Mouse (Mus musculus): ENCODE data around the gene Slc24a3. TPM values are rescaled to one million over a fixed set of nuclear protein-coding genes. Genes with fewer than 3 reads are reported as not detected.

Gene Slc24a3
- polyA plus RNA-seq, 2 experiments = 0.58 TPM

GRCm38 (mm10) chr2:145429982-145430381, 262.4 kb downstream of the Slc24a3 start:
- H3K4me1 ChIP-seq (replicated peaks; ENCODE audit: control insufficient read depth in 2 of 2, insufficient read depth in 2 of 2, low read length in 1 of 2) = no peaks in the 10 kb centered on the region
- ATAC-seq (ENCODE audit: insufficient read depth) = no peak
- 69% methylated on average over 5 of the region's 5 CpGs for WGBS (ENCODE audit: insufficient replicate concordance)
- no peak for DNase-seq (ENCODE audit: low read depth in 3 of 3, low spot score in 3 of 3)
- H3K4me3 ChIP-seq (ENCODE audit: insufficient read depth in 1 of 2, low read depth in 2 of 2, low read length in 2 of 2) = no peak overlapping the region
- no peaks in the 10 kb centered on the region for H3K27me3 ChIP-seq (ENCODE audit: control insufficient read depth, insufficient read depth, low read length)
- H3K27ac ChIP-seq = no peak overlapping the region
- H3K9me3 ChIP-seq (ENCODE audit: control insufficient read depth, low read length) = no peaks in the 10 kb centered on the region
- no peak for TF ChIP-seq CTCF (IDR thresholded peaks at IDR 0.05; ENCODE audit: low read depth)
- TF ChIP-seq EP300 (IDR thresholded peaks at IDR 0.05; ENCODE audit: low read depth) = no peak
- H3K4me2 ChIP-seq (ENCODE audit: low read depth) = no peak overlapping the region
- no peaks in the 10 kb centered on the region for H3K36me3 ChIP-seq (replicated peaks; ENCODE audit: control insufficient read depth, insufficient read depth, low read depth)
- no peak overlapping the region for H3K9ac ChIP-seq (replicated peaks)

- Histone ChIP-seq H3K4me2 (ENCODE audit: low read depth) (no peak overlapping the region), H3K4me1 (replicated peaks; ENCODE audit: control insufficient read depth in 2 of 2, insufficient read depth in 2 of 2, low read length in 1 of 2) (no peaks in the 10 kb centered on the region), H3K27ac (no peak overlapping the region), H3K27me3 (ENCODE audit: control insufficient read depth, insufficient read depth, low read length) (no peaks in the 10 kb centered on the region), H3K9ac (replicated peaks) (no peak overlapping the region), H3K9me3 (ENCODE audit: control insufficient read depth, low read length) (no peaks in the 10 kb centered on the region), H3K4me3 (ENCODE audit: insufficient read depth in 1 of 2, low read depth in 2 of 2, low read length in 2 of 2) (no peak overlapping the region), H3K36me3 (replicated peaks; ENCODE audit: control insufficient read depth, insufficient read depth, low read depth) (no peaks in the 10 kb centered on the region)
- no peak for TF ChIP-seq CTCF (IDR thresholded peaks at IDR 0.05; ENCODE audit: low read depth)
- no peak for TF ChIP-seq EP300 (IDR thresholded peaks at IDR 0.05; ENCODE audit: low read depth)
- ATAC-seq (ENCODE audit: insufficient read depth) (no peak), DNase-seq (ENCODE audit: low read depth in 3 of 3, low spot score in 3 of 3) (no peak)
- 61% methylated on average over 1 of the region's 1 CpGs for WGBS (ENCODE audit: insufficient replicate concordance)
These were observed 266.5 kb downstream of the Slc24a3 start for GRCm38 (mm10) chr2:145434068-145434467.

- H3K9ac ChIP-seq (replicated peaks) = no peak overlapping the region
- no peaks in the 10 kb centered on the region for H3K27me3 ChIP-seq (ENCODE audit: control insufficient read depth, insufficient read depth, low read length)
- no peak overlapping the region for H3K4me2 ChIP-seq (ENCODE audit: low read depth)
- DNase-seq (ENCODE audit: low read depth in 3 of 3, low spot score in 3 of 3) = no peak
- WGBS (ENCODE audit: insufficient replicate concordance) = 62% methylated on average over 5 of the region's 5 CpGs
- ATAC-seq (ENCODE audit: insufficient read depth) = no peak
- H3K9me3 ChIP-seq (ENCODE audit: control insufficient read depth, low read length) = no peaks in the 10 kb centered on the region
- H3K27ac ChIP-seq = no peak overlapping the region
- TF ChIP-seq EP300 (IDR thresholded peaks at IDR 0.05; ENCODE audit: low read depth) (no peak), CTCF (IDR thresholded peaks at IDR 0.05; ENCODE audit: low read depth) (no peak)
- no peak overlapping the region for H3K4me3 ChIP-seq (ENCODE audit: insufficient read depth in 1 of 2, low read depth in 2 of 2, low read length in 2 of 2)
- no peaks in the 10 kb centered on the region for H3K36me3 ChIP-seq (replicated peaks; ENCODE audit: control insufficient read depth, insufficient read depth, low read depth)
- no peaks in the 10 kb centered on the region for H3K4me1 ChIP-seq (replicated peaks; ENCODE audit: control insufficient read depth in 2 of 2, insufficient read depth in 2 of 2, low read length in 1 of 2)
These were observed 270.8 kb downstream of the Slc24a3 start for GRCm38 (mm10) chr2:145438336-145438735.

- WGBS (ENCODE audit: insufficient replicate concordance) = 69% methylated on average over 1 of the region's 1 CpGs
- TF ChIP-seq EP300 (IDR thresholded peaks at IDR 0.05; ENCODE audit: low read depth) (no peak), CTCF (IDR thresholded peaks at IDR 0.05; ENCODE audit: low read depth) (no peak)
These were observed 272.2 kb downstream of the Slc24a3 start for GRCm38 (mm10) chr2:145439755-145440154.

GRCm38 (mm10) chr2:145457106-145457747, 289.7 kb downstream of the Slc24a3 start:
- no peak overlapping the region for H3K4me2 ChIP-seq (ENCODE audit: low read depth)
- H3K4me3 ChIP-seq (ENCODE audit: insufficient read depth in 1 of 2, low read depth in 2 of 2, low read length in 2 of 2) = no peak overlapping the region
- H3K4me1 ChIP-seq (replicated peaks; ENCODE audit: control insufficient read depth in 2 of 2, insufficient read depth in 2 of 2, low read length in 1 of 2) = no peaks in the 10 kb centered on the region
- no peak overlapping the region for H3K9ac ChIP-seq (replicated peaks)
- no peak for DNase-seq (ENCODE audit: low read depth in 3 of 3, low spot score in 3 of 3)
- H3K27ac ChIP-seq = no peak overlapping the region
- H3K36me3 ChIP-seq (replicated peaks; ENCODE audit: control insufficient read depth, insufficient read depth, low read depth) = no peaks in the 10 kb centered on the region
- no peaks in the 10 kb centered on the region for H3K27me3 ChIP-seq (ENCODE audit: control insufficient read depth, insufficient read depth, low read length)
- H3K9me3 ChIP-seq (ENCODE audit: control insufficient read depth, low read length) = no peaks in the 10 kb centered on the region
- ATAC-seq (ENCODE audit: insufficient read depth) = no peak
- TF ChIP-seq EP300 (IDR thresholded peaks at IDR 0.05; ENCODE audit: low read depth) (no peak), CTCF (IDR thresholded peaks at IDR 0.05; ENCODE audit: low read depth) (no peak)
- WGBS (ENCODE audit: insufficient replicate concordance) = 50% methylated on average over 8 of the region's 8 CpGs

More at GRCm38 (mm10) chr2:145439755-145440154, 272.2 kb downstream of the Slc24a3 start:
- Histone ChIP-seq H3K4me1 (replicated peaks; ENCODE audit: control insufficient read depth in 2 of 2, insufficient read depth in 2 of 2, low read length in 1 of 2) (no peaks in the 10 kb centered on the region), H3K4me3 (ENCODE audit: insufficient read depth in 1 of 2, low read depth in 2 of 2, low read length in 2 of 2) (no peak overlapping the region), H3K36me3 (replicated peaks; ENCODE audit: control insufficient read depth, insufficient read depth, low read depth) (no peaks in the 10 kb centered on the region), H3K27ac (no peak overlapping the region), H3K9ac (replicated peaks) (no peak overlapping the region), H3K4me2 (ENCODE audit: low read depth) (no peak overlapping the region), H3K27me3 (ENCODE audit: control insufficient read depth, insufficient read depth, low read length) (no peaks in the 10 kb centered on the region), H3K9me3 (ENCODE audit: control insufficient read depth, low read length) (no peaks in the 10 kb centered on the region)
- no peak for DNase-seq (ENCODE audit: low read depth in 3 of 3, low spot score in 3 of 3)
- ATAC-seq (ENCODE audit: insufficient read depth) = no peak

Measured in liver, embryonic 14.5 days (tissue).